Mouse (Mus musculus) mouse embryonic stem cell (cell line): ENCODE data around the gene Insyn1.

ENCODE experiments used
- in situ Hi-C, 2 experiments: fragments of 300-500 bp; cut with MboI; formaldehyde crosslinking; loops; 1 replicate in 1 of 2; 3 replicates in 1 of 2; pipeline ENCODE4 v1.14.3; 2019 to 2020; ENCODE audit warnings: low sequenced_read_pairs in 2 of 2, low pct_unique_long_range_greater_than_20kb in 1 of 2, mixed read lengths in 1 of 2; ENCODE audit not compliant: unreplicated experiment in 1 of 2

Gene Insyn1

DNA sequence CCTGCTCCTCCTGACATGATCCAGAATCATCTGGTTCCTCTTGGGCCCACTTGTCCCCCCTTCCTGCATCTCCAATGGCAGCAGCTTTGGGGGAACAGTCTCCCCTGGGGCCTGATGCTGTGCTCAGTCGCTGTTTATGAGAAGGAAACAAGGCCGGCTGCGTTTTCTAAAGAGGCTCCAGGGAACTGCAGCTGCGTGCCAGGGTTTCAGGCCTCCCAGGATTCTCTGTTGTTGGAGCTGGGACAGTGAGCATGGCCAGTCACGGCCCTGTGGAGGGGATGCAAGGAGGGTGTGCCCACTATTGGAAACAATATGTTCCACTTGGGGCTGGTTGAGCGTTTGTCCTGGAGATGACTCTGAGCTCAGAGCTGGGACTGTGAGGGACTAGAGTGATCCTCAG lies 17.9 kb upstream of the Insyn1 start:
- in situ Hi-C loops, result no loop called here

DNA sequence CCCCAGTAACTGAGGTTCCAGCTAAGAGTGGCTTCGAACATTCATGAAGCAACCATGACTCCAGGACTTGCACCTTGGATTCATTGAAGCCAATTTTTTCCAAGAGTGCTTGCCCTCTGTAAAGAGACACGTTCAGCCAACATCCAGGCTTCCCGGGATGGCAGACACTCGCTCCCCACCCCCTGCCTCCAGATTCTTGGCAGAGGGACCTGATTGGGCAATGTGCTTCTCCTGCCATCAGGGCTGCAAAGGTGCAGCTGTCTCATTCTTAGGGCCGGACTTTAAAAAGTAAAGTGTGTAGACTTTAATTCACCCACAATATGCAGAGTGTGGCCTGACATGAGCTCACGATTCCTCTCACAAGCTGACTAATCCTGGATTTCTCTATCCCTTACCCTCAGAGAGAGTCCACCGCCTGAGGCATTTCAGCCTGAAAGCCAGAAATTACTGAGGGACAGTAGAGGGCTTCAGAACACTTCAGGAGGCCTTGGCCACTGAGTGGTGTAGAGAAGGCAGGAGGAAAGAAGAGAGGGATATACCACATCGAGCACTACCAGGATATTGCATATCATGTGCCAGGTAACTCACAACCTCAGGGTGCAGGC lies 15.1 kb upstream of the Insyn1 start:
- in situ Hi-C loops, result no loop called here

DNA sequence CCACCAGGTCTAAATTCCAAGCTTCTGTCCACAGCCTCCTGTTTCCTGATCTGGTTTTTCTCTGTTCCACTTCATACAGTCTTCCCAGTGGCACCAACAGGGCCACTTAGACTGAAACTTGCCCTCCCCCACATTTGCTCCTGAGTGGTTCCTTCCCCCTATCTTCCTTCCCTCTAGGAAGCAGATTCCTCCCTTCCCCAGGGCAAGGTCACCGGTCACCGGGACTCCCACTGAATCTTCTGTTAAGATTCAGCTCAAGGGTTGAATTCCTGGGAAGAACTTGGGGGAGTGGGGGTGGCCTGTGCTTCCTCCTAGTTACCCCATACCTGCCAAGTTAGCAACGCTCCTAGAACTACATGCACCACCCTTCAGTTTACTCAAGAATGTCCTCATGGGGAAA lies 1.3 kb upstream of the Insyn1 start:
- in situ Hi-C loops, result no loop called here

DNA sequence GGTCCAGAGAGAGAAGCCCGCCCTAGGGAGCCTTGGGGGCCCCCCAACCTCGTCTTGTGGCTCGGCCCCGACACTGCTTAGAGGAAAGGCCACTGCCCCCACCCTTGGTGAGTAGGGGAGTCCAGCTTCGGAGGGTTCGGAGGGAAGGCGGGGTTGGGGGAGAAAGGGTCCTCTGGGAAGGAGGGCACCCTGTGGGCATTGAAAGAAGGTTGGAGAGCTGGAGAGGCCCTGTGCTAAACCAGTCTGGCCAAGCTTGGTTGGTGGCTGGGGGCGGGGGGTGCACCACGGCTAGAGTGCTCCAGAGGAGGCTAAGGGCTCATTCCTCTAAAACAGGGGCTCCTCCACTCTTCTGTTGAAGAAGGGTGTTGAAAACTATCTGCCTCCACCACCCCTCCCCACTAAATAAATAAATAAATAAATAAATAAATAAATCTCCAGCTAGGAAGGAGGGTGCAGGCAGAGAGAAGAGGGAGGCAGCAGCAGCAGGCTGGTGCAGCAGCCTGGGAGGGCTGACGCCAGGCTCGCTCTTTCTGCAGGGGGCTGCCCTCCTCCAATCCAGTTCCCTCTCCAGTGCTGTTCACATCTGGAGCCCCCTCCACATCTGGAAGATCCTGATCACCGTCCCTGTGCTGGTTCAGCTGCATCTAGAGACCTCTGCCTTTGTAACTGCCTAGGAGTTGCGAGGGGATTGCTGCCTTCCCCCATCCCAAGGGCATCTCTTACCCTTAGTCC lies 896 bp downstream of the Insyn1 start:
- in situ Hi-C loops, result no loop called here

DNA sequence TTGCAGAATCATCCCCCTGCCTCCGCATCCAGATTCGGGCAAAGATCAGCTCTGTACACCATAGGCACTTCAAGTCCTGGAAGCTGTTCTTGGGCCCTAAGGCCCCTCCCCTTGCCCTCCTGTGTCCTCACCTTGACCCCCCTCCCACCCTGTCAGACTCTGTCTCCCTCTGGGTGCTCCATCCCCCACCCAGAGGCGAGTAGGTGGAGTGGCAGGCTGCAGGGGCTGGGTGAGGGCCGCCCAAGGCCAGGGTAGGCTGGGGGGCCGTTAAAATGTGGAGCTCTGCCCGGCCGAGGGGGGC lies 1.4 kb downstream of the Insyn1 start:
- in situ Hi-C loops, result no loop called here

DNA sequence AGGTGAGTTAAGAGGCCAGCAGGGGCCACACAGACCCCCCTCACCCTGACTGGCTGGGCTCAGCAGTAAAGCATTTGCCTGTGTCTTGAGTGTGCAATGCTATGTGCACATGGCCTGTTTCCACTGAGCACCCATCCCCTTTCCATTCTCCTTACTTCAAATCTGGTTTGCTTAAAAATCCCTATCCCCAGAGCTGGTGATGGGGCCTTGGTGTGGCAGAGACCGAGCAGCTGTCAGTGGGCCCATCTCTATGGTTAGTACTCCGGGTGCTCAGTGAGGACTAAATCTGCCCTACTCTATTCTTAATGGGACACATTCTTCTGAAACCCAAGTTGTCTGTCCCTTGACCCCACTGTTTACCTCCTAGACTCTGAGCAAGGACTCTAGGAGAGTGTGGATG lies 2.0 kb downstream of the Insyn1 start:
- in situ Hi-C loops, result no loop called here

DNA sequence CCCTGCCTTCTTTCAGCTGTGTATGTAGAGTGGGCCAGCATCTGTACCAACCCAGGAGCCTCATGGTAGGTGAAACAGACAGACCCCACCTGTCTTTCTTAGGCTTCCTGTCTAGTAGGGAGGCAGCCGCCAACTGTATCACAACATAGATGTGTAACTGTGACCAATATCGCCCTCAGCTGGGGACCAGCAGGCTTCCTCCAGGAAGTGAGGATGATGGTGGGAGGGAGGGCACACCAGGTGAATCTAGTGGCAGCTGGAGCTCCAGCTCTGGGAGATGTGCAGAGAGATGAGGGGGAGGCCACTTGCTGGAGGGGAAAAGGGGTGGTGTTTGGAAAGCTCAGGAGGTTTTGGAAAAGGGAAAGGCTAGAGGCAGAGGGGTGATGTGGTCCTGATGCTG lies 6.6 kb downstream of the Insyn1 start:
- in situ Hi-C loops, result no loop called here

DNA sequence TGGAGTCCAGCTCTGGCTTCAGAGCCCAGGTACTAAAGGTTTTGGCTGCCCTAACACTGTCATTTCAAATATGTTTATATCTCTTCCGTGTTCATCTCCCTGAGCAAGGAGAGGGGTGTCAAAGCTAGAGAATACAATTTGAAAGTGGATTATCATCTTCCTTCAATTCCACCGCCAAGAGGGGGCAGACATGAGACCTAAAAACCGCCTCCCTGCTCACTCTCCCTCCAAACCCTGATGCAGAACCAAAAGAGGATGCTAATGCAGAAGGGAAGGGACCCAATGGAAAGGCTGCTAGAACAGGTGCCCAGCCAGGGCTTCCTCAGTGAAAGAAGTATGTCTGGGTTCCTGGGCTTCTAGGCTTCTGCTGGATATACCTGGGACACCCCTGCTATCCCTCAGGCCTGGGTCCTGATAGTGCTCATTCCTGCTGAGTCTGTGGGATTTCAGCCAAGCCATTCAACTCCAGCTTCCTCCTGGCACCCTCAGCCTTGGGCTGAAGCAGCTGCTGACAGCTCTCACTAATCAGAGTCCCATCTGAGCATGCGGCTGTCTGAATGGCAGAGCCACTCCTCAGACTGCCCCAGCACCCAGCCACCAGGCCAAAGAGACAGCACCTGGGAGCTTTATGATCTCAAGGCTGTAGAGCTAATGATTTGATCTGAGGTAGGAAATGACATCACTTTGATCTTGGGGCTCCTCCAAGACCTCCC lies 8.2 kb downstream of the Insyn1 start:
- in situ Hi-C loops, result no loop called here

DNA sequence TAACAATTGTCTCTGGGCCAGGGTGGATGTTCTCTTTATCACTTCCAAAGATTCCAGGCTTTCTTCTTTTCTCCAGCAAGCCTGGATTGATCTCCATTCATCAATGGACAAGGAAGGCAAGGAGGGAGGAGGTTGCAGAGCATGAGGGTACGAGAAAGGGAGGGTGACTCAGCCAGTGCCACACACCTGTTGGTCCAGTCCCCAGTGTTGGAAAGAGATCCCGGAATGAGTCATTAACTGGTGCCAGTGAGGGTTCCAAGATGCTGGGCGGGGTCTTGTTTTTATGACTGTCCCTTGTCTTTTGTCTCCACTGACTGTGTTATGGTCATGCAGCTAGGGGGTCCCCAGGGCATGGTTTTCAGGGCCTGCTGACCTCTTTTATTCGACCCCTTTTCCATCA lies 9.5 kb downstream of the Insyn1 start:
- in situ Hi-C loops, result no loop called here

DNA sequence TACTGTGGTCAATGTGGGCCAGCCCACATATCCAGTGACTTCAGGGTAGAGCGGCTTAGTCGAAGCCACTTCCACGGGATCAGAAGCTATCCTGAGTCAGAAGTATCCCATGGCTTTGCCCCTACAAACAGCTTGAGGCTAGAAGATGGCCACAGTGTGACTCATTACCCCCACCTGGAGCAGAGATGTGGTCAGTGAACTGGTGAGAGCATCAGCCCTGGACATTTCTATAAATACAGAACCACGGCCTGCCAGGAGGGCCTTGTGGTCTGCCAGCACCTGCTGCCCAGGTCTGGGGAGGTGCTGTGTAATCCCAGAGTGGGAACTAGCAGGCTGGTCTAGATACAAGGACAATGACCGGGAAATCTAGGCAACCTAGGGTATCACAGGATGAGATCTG lies 12.5 kb downstream of the Insyn1 start:
- in situ Hi-C loops, result no loop called here

DNA sequence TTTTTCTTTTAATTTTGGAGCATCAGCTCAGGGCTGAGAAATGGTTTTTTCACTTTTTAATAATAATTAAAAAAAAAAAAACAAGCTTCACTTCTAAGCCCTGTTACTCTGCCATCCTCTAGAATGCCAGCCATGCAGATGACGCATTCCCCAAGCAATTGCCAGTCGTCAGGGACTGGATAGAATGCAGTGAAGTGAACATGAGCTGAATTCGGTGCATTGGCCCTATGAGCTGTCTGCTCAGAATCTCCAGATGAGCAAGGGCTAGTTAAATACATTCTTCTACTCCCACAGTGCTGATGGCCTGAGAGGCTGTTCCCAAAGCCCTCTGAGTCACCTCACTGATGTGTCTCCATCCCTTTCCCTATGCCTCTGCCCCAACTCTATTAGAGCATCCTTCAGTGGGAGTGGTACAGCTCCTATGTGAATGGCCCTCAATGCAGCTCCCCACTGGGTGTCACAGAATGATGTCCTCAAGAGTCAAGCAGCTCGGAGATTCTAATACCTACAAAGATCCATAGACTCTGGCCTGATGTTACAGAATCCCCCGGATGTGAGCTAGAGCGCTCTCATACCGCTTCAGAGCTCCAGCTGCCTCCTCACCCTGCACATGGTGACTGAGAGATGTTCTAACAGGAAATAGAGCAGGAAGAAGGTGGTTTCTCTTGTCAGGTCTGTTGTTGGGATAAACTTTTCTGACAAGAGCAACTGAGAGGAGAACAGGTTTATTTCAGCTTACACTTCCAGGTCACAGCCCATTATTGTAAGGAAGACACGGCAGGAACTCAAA lies 19.0 kb downstream of the Insyn1 start:
- in situ Hi-C loops, result no loop called here

DNA sequence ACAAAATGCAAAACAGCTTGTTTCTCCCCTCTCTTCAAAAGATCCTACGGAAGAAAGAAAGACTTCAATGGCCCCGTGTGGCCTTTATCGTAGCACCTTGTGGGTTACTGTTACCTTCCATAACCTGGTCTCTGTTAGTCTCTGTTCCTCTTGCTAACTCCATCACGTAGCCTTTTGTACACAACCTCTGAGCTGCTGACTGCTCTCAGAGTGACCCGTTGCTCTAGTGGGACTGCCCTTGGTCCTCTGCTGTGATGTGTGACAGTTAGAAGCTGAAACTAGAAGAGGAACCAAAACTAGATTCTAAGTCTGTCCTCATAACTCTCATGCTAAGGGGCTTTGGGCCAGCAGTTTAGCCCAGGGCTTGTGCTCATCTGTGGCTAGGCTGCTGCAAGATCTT lies 22.0 kb downstream of the Insyn1 start:
- in situ Hi-C loops, result no loop called here

DNA sequence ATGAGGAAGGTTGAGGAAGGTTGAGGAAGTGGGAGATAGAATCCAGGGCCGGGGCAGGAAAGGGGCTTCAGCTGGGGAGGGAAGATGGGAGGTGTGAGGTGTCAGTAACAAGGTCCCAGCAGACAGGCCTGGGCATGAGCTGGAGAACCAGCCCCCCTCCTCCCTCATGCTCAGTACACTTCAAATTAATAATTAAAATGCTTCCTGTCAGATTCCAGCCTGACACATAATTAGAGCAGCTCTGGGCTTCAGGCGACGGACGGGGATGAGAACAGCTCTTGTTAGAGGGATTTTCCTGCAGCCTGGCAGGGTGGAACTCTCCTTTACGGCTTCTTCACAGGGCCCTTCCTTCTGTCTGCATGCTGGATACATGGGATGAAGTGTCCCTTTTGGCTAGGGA lies 25.3 kb downstream of the Insyn1 start:
- in situ Hi-C loops, result no loop called here

DNA sequence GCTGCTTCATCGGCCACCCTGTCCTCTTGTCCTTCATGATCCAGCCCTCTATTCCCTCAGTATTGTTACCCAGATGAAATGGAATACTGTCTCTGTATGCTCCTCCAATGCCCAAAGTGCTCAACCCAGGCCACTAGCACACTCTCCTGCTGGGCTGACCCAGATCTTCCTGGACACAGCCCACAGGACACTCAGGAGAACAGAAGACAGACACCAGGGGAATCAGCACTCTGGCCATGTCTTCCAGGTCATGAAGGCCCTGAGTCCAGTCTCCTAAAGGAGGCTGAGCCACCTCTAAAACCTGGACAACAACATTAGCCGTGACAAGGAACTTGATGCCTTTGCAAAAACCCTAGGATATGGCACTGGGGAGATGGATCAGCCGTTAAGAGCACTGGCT lies 28.1 kb downstream of the Insyn1 start:
- in situ Hi-C loops, result no loop called here

DNA sequence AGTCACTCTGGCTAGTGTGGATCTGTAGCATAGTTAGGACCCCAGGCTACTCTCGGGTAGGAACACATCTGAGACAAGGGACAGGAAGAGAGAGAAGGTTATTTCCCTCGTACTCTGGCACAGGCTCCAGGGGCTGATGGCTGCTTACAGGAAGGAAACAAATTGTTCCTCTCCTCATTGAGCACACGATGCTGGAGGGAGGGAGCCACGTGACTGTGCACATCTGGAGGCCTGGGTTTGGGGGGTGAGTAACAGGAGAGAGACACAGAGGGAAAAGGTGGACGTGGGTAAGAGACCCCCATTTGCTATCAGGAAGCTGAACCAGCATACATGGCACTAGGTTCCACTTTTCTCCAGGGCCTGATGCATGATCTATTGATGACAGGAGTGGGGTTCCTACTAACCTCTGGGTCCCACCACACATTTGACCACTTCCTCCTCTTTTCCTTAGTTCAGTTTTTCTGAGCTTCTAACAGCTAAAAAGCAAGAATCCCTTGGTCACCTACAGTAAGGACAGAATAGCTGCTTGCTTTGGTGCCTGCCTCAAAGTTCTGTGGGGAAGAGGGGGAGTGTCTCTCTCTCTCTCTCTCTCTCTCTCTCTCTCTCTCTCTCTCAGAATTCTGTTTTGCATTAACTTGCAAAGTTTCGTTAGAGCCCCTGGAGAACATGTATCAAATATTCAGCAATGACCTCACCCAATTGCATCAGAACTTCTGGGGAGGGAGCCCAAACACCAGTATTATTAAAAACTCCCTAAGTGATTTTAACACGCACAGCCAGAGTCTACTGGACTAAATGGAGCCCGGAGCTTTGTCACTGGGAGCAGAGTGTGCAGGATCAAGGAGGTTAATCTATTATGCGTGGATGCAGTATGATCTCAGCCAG lies 29.7 kb downstream of the Insyn1 start:
- in situ Hi-C loops, result no loop called here

DNA sequence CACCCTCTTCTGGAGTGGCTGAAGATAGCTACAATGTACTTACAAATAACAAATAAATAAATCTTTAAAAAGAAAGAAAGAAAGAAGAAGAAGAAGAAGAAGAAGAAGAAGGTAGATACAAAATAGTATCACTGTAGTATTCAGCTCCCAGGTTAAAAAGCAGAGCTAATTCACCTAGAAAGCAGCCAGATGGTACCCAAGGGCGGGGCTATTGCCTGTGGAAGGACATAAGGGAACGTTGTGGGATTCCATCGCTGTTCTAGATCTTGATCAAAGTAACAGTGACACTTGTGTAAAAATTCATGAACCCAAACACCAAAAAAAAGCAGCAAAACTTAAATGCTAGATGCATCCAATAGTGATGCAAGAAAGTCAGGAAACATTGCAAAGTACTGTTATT lies 31.6 kb downstream of the Insyn1 start:
- in situ Hi-C loops, result no loop called here

DNA sequence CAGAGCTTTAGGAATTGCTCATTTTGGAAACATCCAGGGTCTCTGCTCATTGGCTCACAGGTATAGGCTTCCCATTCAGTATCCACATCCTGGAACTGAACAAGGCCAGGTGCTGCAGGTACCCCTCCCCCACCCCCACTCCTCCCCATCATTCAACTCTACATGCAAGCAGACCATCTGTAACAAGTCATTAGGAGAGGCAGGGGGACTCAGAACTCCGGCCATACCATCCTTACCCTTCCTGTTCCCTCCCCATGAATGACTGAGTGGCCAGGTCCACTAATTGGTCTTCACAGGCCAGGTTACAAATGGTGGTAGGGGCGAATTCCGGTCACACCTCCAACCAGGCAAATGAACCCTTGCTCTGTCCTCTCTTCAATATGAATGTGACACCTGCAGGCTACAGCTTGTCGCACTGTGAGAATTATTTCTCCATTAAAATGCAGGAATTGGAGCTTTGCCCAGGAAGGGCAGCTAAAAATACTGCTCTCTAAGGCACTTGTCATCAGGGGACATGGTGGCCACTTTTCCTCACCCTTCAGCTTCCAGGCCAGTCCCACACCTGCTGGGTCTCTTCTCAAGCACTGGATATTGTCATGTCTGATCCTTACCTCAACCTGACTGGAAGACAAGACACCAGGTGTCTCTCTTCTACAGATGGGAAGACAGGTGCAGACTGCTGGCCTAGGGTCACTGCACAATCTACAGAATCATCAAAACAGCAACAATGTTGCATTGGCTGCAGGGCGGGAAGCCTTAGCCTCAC lies 32.6 kb downstream of the Insyn1 start:
- in situ Hi-C loops, result no loop called here

DNA sequence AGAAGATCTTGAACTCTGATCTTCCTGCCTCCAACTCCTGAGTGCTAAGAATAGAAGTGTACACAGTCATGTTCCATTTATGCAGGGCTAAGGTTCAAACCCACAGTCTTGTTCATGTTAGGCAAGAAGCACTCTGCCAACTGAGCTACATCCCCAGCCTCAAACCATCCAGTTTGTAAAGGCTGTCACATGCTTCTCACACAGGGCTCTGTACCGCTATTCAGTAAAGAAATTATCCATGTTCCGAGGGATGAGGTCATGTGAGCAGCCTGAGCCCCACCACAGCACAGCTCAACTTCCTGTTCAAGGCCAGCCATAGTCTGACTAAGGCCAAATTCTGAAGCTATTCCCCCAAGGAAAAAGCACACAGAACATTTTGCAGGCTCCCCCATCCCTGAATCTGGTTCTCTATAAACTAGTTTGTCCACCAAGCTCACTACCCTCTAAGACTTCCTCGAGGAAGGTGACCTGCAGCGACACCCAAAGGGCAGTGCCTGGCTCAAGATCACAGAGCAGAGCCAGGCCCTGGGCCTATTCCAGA lies 33.5 kb downstream of the Insyn1 start:
- in situ Hi-C loops, result no loop called here
